Mouse (Mus musculus) megakaryocyte, embryonic 14.5 days (primary cell): ENCODE data around the gene 2310057J18Rik.

Experiments used
- FLI1 ChIP-seq: IDR thresholded peaks from 2 replicates; pipeline ENCODE4 v1.6.1; 2012; ENCODE audit warnings: low read length, inconsistent platforms, mixed read lengths
- GATA1 ChIP-seq: IDR thresholded peaks from 3 replicates; pipeline ENCODE4 v1.6.1; 2012; ENCODE audit warnings: mixed read lengths, low read length, inconsistent platforms, borderline replicate concordance

GRCm38 (mm10) chr10:28954515-28954914 lies 31.6 kb downstream of the 2310057J18Rik start:
- TF ChIP-seq GATA1 (no peak), FLI1 (no peak)
